Mouse (Mus musculus): Measurements from ENCODE around the gene Cdhr5. TPM values are rescaled to one million over a fixed set of nuclear protein-coding genes. Genes with fewer than 3 reads are reported as not detected.

Gene Cdhr5
- not detected in 2 replicates for polyA plus RNA-seq (2015; fragmentation: Nextera tagmentation; extraction: Ambion mirVana)

DNA sequence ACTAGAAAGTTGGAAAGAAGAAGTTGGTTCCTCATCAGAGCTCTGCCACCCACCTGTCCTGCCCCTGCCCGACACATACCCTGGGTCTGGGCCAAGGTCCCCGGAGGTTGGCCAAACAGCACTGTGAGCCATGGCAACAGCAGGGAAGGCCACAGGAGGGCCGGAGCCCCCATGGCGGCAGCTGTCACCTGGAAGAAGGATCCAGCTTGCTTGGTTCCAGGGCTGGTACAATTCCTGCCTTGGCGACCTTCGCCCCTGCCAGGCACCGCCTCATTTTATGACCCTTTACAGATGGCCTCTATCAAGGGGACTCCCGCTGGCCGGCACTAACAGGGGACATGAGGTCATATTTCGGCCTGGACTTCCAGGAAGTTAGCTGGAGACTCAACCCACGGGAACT is at the start of gene Cdhr5:
TSS of gene Cdhr5 (minus strand) at position 241 of the 400 bp plus-strand sequence.
- no peak for ATAC-seq (replicated peaks)
- H3K9ac ChIP-seq (replicated peaks) = no peak within 1 kb of the TSS
- H3K4me3 ChIP-seq = no peak within 1 kb of the TSS
- no peaks in the 10 kb centered on the region for H3K36me3 ChIP-seq
- WGBS = 89% methylated on average over 11 of the region's 11 CpGs
- H3K4me1 ChIP-seq = peaks cover 9% of the 10 kb centered on the region
- no peak within 1 kb of the TSS for H3K4me2 ChIP-seq (replicated peaks)
- H3K27ac ChIP-seq (replicated peaks) = no peak within 1 kb of the TSS
- no peaks in the 10 kb centered on the region for H3K27me3 ChIP-seq
- no peaks in the 10 kb centered on the region for H3K9me3 ChIP-seq

- no peak overlapping the region for H3K9ac ChIP-seq (replicated peaks)
- 67% methylated on average over 1 of the region's 1 CpGs for WGBS
- ATAC-seq (replicated peaks) = no peak
These were observed 48.1 kb upstream of the Cdhr5 start for GRCm38 (mm10) chr7:141324686-141325085.

GRCm38 (mm10) chr7:141319446-141319845 is 42.9 kb upstream of the Cdhr5 start:
- H3K4me3 ChIP-seq = no peak overlapping the region
- 82% methylated on average over 2 of the region's 2 CpGs for WGBS

More at GRCm38 (mm10) chr7:141324686-141325085, 48.1 kb upstream of the Cdhr5 start:
- no peak overlapping the region for H3K4me3 ChIP-seq
- H3K27me3 ChIP-seq = no peaks in the 10 kb centered on the region
- peaks cover 35% of the 10 kb centered on the region for H3K36me3 ChIP-seq
- H3K4me1 ChIP-seq = peaks cover 36% of the 10 kb centered on the region
- no peaks in the 10 kb centered on the region for H3K9me3 ChIP-seq
- no peak overlapping the region for H3K27ac ChIP-seq (replicated peaks)
- H3K4me2 ChIP-seq (replicated peaks) = 0 out of 2 replicates have a peak overlapping the region, but pooled peaks have one; percentile 2

GRCm38 (mm10) chr7:141317619-141318132 is 41.1 kb upstream of the Cdhr5 start:
- no peak overlapping the region for H3K9ac ChIP-seq (replicated peaks)
- H3K36me3 ChIP-seq = peaks cover 96% of the 10 kb centered on the region
- H3K27me3 ChIP-seq = no peaks in the 10 kb centered on the region
- H3K27ac ChIP-seq (replicated peaks) = no peak overlapping the region
- ATAC-seq (replicated peaks) = no peak
- H3K9me3 ChIP-seq = no peaks in the 10 kb centered on the region
- 81% methylated on average over 1 of the region's 1 CpGs for WGBS
- H3K4me3 ChIP-seq = no peak overlapping the region
- H3K4me2 ChIP-seq (replicated peaks) = no peak overlapping the region
- no peaks in the 10 kb centered on the region for H3K4me1 ChIP-seq

More at GRCm38 (mm10) chr7:141319446-141319845, 42.9 kb upstream of the Cdhr5 start:
- no peaks in the 10 kb centered on the region for H3K27me3 ChIP-seq
- no peak overlapping the region for H3K4me2 ChIP-seq (replicated peaks)
- H3K36me3 ChIP-seq = peaks cover 86% of the 10 kb centered on the region
- H3K4me1 ChIP-seq = peaks cover 2% of the 10 kb centered on the region
- no peaks in the 10 kb centered on the region for H3K9me3 ChIP-seq
- no peak overlapping the region for H3K9ac ChIP-seq (replicated peaks)
- H3K27ac ChIP-seq (replicated peaks) = no peak overlapping the region
- ATAC-seq (replicated peaks) = no peak

DNA sequence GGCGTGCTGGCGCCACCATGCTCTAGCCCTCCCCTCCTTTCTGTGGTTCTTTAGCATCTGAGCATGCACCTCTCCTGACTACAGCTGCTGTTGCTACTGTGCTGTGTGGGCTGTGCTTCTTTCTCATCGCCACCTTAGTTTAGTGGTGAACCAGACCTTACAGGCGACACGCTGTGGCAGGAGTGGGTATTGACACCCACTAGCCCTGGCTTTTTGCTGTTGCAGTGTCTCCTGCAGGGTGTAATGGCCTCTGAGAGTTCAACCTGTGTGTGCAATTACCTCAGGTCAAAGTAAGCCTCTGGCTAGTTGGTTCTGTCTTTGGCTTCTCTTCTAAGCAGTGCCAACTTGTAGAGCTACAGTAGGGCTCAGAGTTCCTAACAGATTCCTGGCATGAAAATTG is 39.4 kb upstream of the Cdhr5 start:
- H3K9me3 ChIP-seq = no peaks in the 10 kb centered on the region
- no peak for ATAC-seq (replicated peaks)
- WGBS = 78% methylated on average over 5 of the region's 5 CpGs

DNA sequence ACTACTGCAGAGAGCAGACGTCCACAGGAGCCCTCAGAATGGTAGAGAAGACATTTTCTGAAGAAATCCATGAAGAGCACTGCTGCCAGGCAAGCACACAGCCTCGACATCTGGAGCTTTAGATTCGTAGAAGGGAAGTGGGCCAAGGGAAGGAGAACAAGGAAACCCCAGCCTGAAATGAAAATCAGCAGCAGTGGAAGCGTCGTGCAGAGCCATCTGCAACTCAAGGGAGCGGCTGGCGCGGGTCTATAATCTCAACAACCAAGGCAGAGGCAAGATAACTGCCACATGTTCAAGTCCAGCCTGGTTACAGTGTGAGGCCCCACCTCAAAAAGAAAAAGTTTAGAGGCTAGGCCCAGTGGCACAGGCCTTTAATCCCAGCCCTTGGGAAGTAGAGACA is 38.5 kb upstream of the Cdhr5 start:
- no peak for ATAC-seq (replicated peaks)
- Histone ChIP-seq H3K4me2 (replicated peaks) (no peak overlapping the region), H3K4me1 (no peaks in the 10 kb centered on the region), H3K9me3 (no peaks in the 10 kb centered on the region), H3K36me3 (peaks cover 95% of the 10 kb centered on the region), H3K4me3 (no peak overlapping the region), H3K9ac (replicated peaks) (no peak overlapping the region), H3K27ac (replicated peaks) (no peak overlapping the region), H3K27me3 (no peaks in the 10 kb centered on the region)
- 94% methylated on average over 8 of the region's 8 CpGs for WGBS

More for the DNA sequence above, 39.4 kb upstream of the Cdhr5 start:
- no peaks in the 10 kb centered on the region for H3K4me1 ChIP-seq
- no peak overlapping the region for H3K4me3 ChIP-seq
- H3K4me2 ChIP-seq (replicated peaks) = no peak overlapping the region
- H3K9ac ChIP-seq (replicated peaks) = no peak overlapping the region
- peaks cover 95% of the 10 kb centered on the region for H3K36me3 ChIP-seq
- H3K27me3 ChIP-seq = no peaks in the 10 kb centered on the region
- no peak overlapping the region for H3K27ac ChIP-seq (replicated peaks)

DNA sequence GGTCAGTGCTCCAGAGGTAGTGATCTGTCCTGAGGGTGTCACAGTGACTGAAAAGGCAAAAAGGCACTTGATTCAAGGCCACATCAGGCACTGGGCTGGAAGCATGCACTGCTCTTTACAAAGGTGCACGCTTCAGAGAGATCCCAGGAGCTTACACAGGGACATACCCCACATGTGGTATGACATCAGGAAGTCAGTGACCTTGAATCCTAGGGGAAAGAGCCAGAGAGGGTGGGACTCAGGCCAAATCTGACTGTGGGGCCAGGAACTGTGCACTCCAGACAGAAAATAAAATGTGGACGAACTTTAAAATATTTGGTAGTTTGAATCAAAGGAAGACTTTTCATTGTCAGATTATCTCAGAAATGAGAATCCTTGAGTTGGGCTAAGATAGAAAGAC is 37.8 kb upstream of the Cdhr5 start:
- Histone ChIP-seq H3K27ac (replicated peaks) (no peak overlapping the region), H3K4me3 (no peak overlapping the region), H3K4me1 (no peaks in the 10 kb centered on the region), H3K9ac (replicated peaks) (no peak overlapping the region), H3K9me3 (no peaks in the 10 kb centered on the region), H3K36me3 (peaks cover 95% of the 10 kb centered on the region), H3K27me3 (no peaks in the 10 kb centered on the region), H3K4me2 (replicated peaks) (no peak overlapping the region)
- no peak for ATAC-seq (replicated peaks)
- WGBS = 96% methylated on average over 2 of the region's 2 CpGs

GRCm38 (mm10) chr7:141304537-141304936 is 28.0 kb upstream of the Cdhr5 start:
- no peak overlapping the region for H3K4me3 ChIP-seq
- no peaks in the 10 kb centered on the region for H3K9me3 ChIP-seq
- 92% methylated on average over 4 of the region's 4 CpGs for WGBS
- peaks cover 93% of the 10 kb centered on the region for H3K36me3 ChIP-seq
- H3K4me2 ChIP-seq (replicated peaks) = no peak overlapping the region
- no peak overlapping the region for H3K9ac ChIP-seq (replicated peaks)
- ATAC-seq (replicated peaks) = no peak
- H3K4me1 ChIP-seq = no peaks in the 10 kb centered on the region
- H3K27ac ChIP-seq (replicated peaks) = no peak overlapping the region
- H3K27me3 ChIP-seq = no peaks in the 10 kb centered on the region

- Histone ChIP-seq H3K9ac (replicated peaks) (no peak overlapping the region), H3K4me3 (no peak overlapping the region), H3K27ac (replicated peaks) (no peak overlapping the region), H3K36me3 (peaks cover 81% of the 10 kb centered on the region), H3K9me3 (no peaks in the 10 kb centered on the region), H3K27me3 (no peaks in the 10 kb centered on the region), H3K4me2 (replicated peaks) (no peak overlapping the region), H3K4me1 (no peaks in the 10 kb centered on the region)
- no peak for ATAC-seq (replicated peaks)
- WGBS = 91% methylated on average over 1 of the region's 1 CpGs
These were observed 26.2 kb upstream of the Cdhr5 start for GRCm38 (mm10) chr7:141302702-141303268.

- Histone ChIP-seq H3K9ac (replicated peaks) (no peak overlapping the region), H3K27me3 (no peaks in the 10 kb centered on the region), H3K4me1 (no peaks in the 10 kb centered on the region), H3K9me3 (no peaks in the 10 kb centered on the region), H3K27ac (replicated peaks) (no peak overlapping the region), H3K36me3 (peaks cover 77% of the 10 kb centered on the region), H3K4me3 (no peak overlapping the region), H3K4me2 (replicated peaks) (no peak overlapping the region)
- ATAC-seq (replicated peaks) = no peak
- WGBS = 97% methylated on average over 9 of the region's 9 CpGs
These were observed 24.8 kb upstream of the Cdhr5 start for GRCm38 (mm10) chr7:141301386-141301785.

GRCm38 (mm10) chr7:141299175-141299574 is 22.6 kb upstream of the Cdhr5 start:
- Histone ChIP-seq H3K9me3 (no peaks in the 10 kb centered on the region), H3K27me3 (peaks cover 16% of the 10 kb centered on the region), H3K4me1 (peaks cover 5% of the 10 kb centered on the region), H3K4me2 (replicated peaks) (no peak overlapping the region), H3K36me3 (peaks cover 57% of the 10 kb centered on the region), H3K9ac (replicated peaks) (no peak overlapping the region), H3K4me3 (no peak overlapping the region), H3K27ac (replicated peaks) (no peak overlapping the region)
- WGBS = 96% methylated on average over 8 of the region's 8 CpGs
- no peak for ATAC-seq (replicated peaks)

DNA sequence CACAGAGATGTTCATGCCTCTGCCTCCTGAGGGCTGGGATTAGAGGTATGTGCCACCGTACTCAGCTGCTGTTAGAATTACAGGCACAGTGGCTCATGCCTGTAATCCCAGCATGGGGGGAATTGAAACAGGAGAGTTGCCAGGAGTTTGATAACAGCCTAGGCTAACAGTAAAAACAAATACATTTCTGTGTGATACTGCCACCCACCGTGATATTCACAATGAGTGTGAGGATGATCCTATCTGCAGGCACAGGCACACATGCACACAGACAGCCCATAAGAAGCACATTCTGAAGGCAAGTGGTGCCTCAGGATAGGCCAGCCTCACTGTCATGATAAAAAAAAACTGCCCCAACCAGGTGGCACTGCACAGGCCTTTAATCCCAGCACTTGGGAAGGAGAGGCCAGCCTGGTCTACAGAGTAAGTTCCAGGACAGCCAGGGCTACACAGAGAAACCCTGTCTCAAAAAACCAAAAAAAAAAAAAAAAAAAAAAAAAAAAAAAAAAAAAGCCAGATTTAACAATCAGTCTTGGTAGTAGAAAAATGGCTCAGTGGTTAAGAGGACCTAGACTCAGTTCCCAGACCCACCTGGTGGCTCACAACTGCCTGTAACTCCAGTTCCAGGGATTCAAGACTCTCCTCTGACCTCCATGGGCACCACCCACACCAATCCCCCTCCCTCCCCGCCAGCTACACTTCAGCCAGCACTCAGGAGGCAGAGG is 21.5 kb upstream of the Cdhr5 start:
- Histone ChIP-seq H3K4me1 (peaks cover 14% of the 10 kb centered on the region), H3K27me3 (peaks cover 27% of the 10 kb centered on the region), H3K4me3 (no peak overlapping the region), H3K36me3 (peaks cover 49% of the 10 kb centered on the region), H3K4me2 (replicated peaks) (no peak overlapping the region), H3K27ac (replicated peaks) (no peak overlapping the region), H3K9me3 (no peaks in the 10 kb centered on the region), H3K9ac (replicated peaks) (no peak overlapping the region)
- no peak for ATAC-seq (replicated peaks)
- 82% methylated on average over 3 of the region's 3 CpGs for WGBS

Measured in forebrain, embryonic 15.5 days (tissue).